Mouse (Mus musculus) adrenal gland, adult 8-10 months (tissue): ENCODE data around the gene Unc50. TPM values are rescaled to one million over a fixed set of nuclear protein-coding genes. Genes with fewer than 3 reads are reported as not detected.

Source experiments
- DNase-seq: peaks from one replicate; pipeline ENCODE4 v3.0.0; 2022
- total RNA-seq, 4 experiments: library from RNA; stranded (reverse); gene quantifications; 2 replicates each; pipeline ENCODE4 v1.2.4; 2022

Gene Unc50
- total RNA-seq, 4 experiments from 2014 or later, result 72.8 to 82.8 (median 77.7) TPM

DNA sequence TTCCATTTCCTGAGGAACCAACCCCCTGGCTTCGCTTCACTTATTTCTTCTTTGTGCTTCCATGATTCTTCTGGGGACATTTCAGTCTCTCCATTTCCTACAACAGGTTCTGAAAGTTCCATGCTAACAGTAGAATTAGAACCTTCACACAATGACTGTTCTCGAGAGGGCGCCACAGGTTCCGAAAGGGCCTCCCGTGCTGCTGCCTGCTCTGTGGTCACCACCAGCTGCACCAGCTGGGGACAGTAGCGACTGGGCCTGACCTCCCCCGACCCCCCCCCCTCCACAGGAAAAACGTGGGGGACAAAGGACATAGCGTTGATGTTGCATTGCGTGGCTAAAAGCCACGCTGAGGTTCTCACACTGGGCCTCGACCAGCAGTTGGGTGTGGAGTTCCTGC is 58.6 kb downstream of the Unc50 start:
- no peak for DNase-seq

Other genes starting within 250 kb of the Unc50 start
- gene Cnga3, start 215.7 kb upstream of the Unc50 start, total RNA-seq, result 1 to 10 TPM; 2.6 to 4.1 (median 3.0) TPM
- 10 to 100 TPM; 23.0 to 35.6 (median 31.2) TPM for gene Inpp4a, start 130.3 kb upstream of the Unc50 start, total RNA-seq
- 100 to 1,000 TPM in 3 of 4 experiments, 10 to 100 TPM in 1; 90.0 to 125 (median 111) TPM for gene Coa5, start within 50 bp of the Unc50 start, total RNA-seq
- gene Mgat4a, start 110.9 kb downstream of the Unc50 start, total RNA-seq, result 1 to 10 TPM; 7.2 to 8.2 (median 8.0) TPM